Mouse (Mus musculus): ENCODE measurements around the gene Rab3a.

The Rab3a gene

DNA sequence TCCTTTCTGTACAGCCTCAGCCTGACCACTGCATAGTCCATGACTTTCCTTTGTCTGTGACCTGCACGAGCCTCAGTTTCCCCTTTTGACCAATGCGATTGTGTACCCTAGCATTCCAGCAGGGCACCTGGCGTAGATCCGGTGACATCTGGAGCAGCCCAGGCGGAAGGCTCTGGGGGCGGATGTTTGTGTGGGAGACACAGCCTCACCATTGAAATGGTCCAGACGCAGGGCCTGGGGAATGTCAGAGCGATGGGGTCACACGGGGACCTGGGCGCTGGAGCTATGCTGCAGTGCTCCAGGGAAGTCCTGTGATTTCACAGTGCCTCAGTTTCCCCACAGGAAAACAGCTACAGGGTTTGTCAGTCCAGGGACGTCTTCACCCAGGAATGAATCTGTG is 12.3 kb upstream of the Rab3a start:
- no peak for DNase-seq (ENCODE audit: low read depth, low spot score)

DNA sequence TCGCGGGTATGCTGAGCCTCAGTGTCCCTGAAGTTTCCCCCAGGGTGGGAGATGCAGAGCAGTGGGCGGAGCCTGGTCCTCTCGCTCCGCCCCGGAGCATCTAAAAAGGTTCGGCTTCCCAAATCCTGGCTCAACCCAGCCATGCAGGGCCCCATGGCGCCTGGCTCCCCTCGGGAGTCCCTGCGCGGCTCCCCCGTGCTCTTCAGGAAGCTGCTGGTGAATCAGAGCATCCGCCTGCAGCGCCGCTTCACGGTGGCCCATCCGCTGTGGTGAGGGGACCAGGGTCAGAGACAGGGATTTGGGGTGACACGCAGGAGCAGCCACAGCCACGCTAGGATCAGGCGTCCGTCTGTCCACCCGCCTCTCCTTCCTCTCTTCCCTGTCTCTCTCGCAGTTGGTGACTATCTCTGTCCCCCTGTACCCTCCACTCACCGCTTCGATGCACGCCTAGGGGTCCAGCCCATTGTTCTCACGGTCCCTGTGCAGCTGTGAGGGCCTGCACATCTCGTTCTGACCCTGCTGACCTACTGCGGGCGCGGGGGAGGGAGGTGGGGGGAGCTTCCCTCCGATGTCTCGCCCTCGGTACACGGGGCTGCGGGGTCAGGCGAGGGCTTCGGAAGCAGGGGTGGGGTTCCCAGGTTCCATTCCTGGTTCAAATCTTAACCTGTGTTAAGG is 11.4 kb upstream of the Rab3a start:
- DNase-seq (ENCODE audit: low read depth, low spot score), result peak; percentile 53

DNA sequence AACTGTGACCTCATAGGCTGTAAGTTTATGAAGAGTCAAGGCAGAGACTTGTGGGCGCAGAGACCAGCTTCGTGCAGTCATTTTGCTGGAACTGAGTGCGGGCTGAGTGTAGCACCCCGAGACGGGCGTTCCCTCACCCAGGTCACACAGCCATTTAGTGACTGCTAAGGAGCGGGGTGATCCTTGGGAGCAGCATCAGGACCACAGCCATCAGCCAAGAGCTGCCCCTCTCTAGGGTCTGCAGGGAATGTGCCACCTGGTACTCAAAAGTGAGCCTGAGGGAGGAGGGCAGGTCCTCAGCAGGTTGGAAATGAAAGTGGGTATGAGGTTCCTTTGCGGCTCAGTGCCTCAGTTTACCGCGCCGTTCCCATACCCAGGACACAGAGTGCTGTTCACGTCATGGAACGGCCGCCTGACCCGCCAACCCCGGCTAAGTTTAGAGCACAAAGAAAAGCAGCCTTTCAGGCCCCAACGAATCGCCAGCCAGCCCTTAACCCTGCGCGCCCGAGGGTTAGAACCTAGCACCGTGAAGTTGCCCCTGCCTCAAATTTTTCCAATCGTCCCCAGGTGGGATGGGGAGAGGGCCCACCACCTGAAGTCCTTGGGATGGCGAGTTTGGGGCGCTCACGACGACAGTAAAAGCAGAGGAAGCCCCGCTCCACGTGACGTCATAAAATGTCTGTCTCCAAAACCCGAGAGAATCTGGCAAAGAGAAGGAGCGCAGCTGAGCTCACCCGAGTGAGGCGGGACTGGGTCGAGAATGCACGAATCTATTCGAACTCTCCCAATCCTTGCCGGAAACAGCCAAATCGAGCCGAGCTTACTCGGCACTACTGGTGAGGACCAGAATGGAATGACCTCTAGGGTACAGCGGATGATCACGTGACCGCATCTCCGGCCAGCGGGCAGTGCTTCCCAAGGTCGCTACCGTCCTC is 10.6 kb upstream of the Rab3a start:
- DNase-seq (ENCODE audit: low read depth, low spot score), result peak; percentile 70

DNA sequence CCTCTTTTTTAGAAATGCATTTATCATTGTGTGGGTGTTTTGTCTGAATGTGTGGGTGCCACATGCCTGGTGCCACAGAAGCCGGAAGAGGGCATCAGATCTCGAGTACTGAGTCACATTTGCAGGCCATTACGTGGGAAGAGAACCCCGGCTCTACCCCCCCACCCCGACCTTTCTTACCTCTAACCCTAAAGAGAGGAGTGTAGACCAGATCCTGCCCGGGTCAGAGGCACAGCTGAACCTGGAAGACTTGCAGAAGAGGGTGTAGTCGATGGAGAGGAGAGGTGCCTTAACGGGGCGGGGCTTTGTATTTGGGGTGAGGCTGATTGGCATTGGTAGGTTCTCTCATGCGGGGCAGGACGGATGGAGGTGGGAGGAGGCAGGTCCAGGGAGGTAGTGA is 9.7 kb upstream of the Rab3a start:
- peak; percentile 57 for DNase-seq (ENCODE audit: low read depth, low spot score)

DNA sequence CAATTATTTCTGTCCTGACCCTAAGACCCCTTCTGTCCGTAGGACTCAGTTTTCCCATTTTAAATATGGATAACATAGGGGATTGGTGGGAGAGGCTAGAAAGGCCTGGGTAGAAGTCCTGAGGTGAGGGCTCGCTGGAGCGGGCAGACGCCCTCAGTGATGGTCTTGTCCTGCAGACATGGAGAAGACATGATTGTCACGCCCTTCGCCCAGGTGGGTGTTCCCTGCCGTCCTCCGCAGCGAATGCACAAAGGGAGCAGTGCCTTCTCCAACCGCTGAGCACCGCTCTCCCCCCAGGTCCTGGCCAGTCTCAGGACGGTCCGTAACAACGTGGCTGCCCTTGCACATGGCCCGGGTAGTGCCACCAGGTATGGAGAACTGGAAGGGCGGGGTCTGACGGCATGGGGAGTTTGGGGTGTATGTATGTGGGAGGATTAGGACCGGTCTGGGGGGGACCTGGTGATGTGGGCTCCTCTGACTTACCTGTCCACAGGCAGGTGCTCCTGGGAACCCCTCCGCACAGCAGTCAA is 8.7 kb upstream of the Rab3a start:
- no peak for DNase-seq (ENCODE audit: low read depth, low spot score)

DNA sequence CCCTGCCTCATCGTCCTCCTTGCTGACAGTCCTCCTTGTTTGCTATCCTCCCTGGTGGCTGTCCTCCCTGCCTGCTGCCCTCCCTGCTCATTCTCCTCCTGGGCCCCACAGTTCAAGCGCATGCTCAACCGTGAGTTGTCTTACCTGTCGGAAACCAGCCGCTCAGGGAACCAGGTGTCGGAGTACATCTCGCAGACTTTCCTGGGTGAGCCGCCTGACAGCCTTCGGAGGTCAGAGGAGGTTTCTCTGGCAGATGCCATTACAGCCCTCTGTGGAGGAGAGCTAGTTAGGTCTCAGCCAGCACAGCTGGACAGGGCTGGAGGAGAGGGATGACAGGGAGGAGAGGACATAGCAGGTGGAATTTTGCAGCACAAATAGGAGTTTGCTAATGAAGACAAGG is 7.8 kb upstream of the Rab3a start:
- no peak for DNase-seq (ENCODE audit: low read depth, low spot score)

DNA sequence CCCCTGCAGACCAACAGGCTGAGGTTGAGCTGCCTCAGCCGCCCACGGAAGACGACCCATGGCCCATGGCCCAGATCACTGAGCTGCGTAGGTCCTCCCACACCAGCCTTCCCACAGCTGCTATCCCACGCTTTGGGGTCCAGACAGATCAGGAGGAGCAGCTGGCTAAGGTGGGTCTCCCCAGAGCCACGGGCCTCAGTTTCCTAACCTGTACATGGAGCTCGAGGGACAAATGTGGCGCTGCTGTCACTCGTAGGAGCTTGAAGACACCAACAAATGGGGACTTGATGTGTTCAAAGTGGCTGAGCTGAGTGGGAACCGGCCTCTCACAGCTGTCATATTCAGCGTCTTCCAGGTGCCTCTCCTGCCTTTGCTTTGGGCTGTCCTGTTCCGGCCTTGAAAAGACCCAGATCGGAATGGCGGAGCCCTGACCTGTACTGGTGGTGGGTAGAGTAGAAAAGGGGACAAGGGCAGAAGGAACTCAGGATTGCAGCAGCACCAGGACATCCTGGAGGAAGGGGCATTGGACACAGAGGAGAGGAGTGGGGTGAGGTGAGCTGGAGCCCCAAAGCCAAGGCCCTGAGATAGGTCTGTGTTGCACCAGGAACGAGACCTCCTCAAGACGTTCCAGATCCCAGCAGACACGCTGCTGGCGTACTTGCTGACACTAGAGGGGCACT is 7.1 kb upstream of the Rab3a start:
- no peak for DNase-seq (ENCODE audit: low read depth, low spot score)

DNA sequence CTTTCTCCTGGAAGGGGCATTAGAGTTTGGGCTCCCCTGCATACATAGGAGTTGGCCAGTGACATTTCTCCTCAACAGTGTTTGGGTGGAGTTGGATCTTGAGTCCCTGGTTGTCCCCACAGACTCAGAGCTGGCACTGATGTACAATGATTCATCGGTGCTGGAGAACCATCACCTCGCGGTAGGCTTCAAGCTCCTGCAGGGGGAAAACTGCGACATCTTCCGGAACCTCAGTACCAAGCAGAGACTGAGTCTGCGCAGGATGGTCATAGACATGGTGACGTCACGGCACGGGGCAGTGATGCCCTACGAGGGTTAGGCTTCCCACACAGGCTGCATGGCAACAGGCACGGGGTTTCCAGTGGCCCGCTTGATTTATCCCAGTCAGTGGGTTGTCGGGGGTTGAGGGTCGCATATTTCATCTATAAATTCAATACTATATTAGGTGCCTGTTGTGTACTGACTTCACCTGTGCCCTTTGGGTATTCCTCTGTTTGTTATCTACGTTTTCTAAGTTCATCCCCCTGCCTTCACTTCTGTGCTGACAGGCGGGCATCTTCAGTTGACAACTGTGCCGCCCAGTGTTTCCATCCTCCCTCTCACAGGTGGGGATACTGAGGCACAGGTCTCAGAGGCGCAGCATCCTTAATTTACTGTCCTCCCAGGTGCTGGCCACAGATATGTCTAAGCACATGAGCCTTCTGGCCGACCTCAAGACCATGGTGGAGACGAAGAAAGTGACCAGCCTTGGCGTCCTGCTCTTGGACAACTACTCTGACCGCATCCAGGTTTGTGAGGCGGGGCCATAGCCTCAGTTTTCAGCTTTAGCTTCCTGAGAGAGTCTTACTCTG is 6.0 kb upstream of the Rab3a start:
- no peak for DNase-seq (ENCODE audit: low read depth, low spot score)

DNA sequence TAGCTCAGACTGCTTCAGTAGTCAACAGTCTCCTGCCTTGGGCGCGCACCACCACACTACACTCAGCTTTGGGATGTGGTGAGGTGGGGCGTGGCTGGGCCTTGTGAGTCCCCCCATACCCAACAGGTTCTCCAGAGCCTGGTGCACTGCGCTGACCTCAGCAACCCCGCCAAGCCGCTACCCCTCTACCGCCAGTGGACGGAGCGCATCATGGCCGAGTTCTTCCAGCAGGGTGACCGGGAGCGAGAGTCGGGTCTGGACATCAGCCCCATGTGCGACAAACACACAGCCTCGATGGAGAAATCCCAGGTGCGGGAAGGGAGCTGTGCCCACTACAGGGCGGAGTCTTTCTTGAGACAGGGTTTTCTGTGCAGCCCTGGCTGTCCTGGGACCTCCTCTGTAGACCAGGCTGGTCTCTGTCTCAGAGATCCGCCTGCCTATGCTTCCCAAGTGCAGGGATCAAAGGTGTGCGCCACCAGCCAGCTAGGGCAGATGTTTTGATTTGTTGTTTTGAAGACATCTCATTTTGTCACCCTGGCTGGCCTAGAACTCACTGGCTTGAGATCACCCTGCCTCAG is 5.3 kb upstream of the Rab3a start:
- no peak for DNase-seq (ENCODE audit: low read depth, low spot score)

DNA sequence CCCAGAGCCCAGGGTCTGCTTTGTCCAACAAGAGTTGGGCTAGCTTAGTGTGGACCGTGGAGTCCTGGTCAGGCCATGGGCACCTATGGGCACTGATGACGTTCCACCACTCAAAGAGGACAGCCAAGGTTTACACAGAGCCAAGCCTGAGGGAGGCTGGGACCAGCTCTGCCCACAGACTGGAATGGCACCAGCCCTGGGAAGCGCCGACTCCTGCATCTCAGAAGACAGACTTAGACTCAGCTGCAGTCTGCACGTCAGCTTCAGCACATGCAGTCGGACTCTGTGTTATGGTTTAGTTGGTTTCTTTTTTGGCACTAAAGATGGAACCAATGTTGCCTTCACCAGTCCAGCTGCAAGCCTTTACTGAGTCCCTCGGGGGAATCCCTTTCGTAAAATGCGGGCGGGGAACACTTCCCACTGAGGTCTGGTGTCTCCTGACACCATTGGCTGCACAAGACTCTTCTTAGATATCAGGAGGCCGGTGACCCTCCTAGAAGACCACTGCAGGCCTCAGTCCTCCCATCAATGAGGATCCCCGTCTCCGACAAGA is 4.3 kb upstream of the Rab3a start:
- no peak for DNase-seq (ENCODE audit: low read depth, low spot score)

DNA sequence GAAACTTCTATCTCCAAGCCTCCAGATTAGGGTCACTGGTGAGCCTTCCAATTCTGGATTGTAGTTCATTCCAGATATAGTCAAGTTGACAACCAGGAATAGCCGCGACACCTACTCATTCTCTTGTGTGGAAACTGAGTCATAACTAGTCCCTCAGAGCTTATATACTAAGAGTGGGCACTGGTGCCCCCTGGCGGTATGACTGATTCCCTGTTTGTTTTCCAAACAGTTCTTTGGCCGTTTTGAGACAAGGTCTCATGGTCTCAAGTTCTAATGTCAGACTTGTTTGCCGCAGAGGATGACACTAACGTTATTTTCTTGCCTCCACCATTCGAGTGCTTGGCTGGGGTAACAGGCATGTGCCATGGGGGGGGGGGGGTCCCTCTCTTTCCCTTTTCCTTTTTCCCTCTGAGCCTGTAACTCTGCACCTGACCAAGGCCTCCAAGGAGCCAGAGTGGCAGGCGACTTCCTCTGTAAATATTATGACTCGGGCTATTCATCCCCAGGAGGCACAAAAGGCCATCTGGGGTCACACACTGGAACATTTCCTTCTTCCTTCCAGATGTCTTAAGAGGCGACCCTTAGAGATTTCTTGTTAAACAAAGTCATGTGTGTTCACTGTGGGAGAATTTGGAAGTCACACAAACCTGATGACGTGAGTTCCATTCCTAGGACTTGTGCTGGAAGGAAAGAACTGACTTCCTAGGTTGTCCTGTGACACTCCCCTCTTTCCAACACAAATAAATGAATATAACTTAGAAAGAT is 2.3 kb upstream of the Rab3a start:
- peak; percentile 83 for DNase-seq (ENCODE audit: low read depth, low spot score)

DNA sequence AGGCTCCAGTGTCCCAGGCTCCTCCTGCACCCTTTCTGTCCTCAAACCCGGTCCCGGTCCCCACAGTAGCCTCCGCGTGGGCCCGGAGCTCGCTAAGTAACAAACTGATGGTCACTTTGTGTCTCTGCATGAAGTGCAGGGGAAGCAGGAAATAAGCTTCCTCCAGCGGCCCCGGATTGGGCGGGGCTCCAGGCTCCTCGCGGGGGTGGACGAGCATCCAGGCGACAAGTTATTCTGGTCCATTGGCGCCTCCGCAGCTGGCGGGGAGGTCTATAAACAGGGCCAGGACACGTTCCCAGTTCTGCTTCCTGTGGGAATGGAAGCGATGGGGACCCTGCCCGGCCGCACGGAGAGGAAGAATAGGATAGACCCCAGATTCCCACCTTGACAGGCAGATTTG is 1.3 kb upstream of the Rab3a start:
- DNase-seq (ENCODE audit: low read depth, low spot score), result peak; percentile 72

DNA sequence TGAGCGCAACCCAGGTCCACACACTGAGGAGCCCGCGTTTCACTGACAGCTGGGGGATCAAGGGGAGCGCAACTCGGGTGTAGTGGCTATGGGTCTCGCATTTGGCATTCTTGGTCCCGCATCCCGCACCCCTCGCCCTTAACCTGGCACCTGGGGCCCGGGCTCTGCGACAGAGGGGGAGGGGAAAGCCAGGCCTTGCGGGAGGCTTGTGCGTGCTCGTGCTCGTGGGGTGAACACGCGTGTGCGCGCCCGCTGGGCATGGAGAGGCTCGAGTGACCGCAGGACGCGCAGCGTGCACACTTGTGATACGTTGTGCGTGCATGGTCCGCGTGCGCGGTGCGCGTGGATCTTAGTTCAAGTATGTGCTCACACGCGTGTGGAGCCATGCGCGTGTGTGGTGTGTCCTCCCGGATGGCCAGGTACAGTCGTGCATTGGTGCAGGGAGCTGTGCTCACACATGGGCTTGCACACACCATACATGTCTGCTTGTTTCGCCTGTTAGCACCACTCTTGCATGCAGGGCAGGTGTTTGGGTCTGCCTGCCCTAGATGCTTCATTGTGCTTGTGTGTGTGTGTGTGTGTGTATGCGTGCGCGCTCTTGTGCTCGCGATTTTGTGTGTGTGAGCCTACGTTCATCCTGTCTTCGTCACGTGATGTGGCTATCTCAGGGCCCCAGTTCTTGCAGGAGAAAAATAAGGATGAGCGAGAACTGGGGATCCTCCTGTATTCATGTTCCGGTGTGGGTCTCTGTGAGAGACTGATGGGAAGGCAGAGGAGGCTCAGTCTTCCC is 587 bp downstream of the Rab3a start:
- DNase-seq (ENCODE audit: low read depth, low spot score), result peak; percentile 66

DNA sequence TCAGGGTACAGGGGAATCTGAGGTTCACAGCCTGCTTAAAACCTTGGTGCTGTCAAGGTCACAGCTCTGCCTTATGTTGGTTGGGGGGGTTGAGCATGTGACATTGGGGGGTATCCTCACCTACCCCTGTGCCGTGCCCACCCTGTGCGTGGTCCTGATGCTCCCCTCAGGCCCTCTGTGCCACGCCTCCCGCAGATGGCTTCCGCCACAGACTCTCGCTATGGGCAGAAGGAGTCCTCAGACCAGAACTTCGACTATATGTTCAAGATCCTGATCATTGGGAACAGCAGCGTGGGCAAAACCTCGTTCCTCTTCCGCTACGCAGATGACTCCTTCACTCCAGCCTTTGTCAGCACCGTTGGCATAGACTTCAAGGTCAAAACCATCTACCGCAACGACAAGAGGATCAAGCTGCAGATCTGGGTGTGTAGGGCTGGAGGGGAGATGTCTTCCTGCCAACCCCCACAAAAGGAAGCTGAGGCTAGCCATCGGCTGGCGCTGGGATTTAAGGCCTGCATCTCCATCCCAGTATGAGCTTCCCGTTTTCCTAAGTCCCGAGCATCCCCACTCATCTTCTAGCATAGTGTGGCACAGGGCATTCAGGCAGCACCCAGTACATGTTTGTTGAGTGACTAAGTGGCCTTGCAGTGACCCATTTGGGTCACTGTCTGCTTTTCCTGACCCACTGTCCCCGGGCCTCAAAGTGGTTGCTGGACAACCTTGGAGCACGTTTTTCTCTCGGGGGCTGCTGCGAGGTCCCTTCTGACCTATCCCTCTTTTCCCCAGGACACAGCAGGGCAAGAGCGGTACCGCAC is 1.4 kb downstream of the Rab3a start:
- DNase-seq (ENCODE audit: low read depth, low spot score), result no peak

DNA sequence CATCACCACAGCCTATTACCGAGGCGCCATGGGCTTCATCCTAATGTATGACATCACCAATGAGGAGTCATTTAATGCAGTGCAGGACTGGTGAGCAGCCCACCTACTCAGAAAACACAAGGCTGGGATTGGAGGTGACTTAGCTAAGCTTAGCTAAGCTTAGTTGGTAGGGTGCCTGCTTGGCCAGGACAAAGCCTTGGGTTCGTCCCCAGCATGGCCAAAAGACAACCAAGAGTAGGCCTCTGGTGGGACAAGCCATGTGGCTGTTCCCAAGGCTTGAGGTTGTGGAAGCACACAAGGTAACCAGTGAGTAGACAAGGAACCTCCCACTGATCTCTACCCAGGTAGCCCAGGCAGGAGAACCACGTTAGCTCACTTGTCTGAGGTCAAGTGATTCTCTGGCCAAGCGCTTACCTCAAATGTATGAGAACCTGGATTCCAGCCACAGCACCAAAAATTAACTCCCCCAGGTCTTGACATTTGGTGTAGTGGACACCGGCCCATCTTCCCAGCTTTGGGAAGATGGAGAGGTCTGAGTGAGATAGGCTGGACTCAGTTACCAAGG is 2.1 kb downstream of the Rab3a start:
- DNase-seq (ENCODE audit: low read depth, low spot score), result no peak

DNA sequence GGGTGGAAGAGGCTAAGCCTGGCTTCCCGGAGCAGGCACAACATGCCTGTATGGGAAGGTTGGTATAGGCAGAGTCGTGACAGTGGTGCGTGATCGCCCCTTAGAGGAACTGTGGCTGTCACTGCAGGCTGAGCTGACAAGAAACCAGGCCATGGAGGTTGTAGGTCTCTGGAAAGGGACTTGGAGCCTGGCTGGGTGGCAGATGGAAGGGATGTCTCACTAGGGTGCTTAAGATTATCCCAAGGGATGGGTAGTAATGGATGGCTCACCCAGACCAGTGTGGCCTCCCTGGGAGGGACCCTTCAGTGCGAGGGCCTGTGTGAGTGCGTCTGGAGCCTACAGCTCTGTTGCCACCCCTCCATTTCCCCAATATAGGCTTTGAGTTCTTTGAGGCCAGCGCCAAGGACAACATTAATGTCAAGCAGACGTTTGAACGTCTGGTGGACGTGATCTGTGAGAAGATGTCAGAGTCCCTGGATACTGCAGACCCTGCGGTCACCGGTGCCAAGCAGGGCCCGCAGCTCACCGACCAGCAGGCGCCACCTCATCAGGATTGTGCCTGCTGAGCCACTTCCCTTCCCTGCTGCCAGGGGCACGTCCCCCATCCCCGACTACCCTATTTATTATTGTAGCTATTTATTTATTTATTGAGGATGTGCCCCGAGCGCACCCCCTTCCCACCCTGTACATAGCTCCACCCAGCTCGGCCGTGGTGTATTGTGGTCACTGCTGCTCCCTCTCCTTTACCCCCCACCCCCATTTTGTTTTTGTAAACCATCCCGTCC is 3.2 kb downstream of the Rab3a start:
- peak; percentile 55 for DNase-seq (ENCODE audit: low read depth, low spot score)

DNA sequence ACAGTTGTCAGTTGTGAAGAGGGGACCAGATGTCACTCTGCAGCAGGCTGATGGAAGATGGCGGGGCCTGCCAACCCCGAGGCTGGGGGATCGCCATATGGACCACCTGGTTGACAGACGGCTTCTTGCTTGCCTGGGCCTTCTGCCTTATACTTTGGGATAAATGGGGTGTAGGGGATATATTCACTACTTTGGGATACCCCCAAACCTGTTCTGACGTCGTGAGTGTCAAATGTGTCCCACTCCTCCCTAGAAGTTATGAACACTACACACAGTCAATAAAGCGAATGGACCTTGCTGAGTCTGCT is 3.8 kb downstream of the Rab3a start:
- no peak for DNase-seq (ENCODE audit: low read depth, low spot score)
